Comparison of ENCODE assay signal across 29 mouse cellular contexts in the genomic region with DNA sequence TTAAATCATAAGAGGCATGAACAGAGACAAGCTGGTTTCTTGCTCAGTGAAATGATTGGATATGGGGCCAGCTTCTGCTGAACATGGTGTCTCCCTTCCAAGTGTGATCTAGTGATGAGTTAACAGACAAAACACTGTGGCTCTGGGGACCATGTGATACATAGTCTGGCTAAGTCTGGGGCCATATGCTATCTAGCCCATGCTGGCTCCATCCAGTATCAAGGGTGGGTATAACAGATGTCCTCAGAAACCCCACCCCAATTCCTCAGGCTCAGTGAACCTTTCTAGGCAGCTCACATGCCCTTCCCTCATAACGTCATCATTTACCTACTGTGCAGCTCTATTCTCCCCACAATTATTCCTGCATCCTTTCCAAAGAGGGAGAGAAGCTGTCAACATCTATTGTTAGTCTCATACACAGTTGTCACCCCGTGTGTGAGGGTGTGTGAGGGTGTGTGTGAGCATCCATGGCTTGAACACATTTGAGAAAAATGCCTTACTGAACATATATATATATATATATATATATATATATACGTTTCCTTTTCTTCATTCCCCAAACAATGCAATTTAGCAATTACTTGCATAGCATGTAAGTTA.
A peak's percentile ranks its signal among the peaks of the same experiment; 100 is the strongest.
DNase-seq lines count a peak whose midpoint lies in the region; ATAC-seq and TF ChIP-seq lines count a peak whose summit lies in the region.
"Had no signal": no experiment of that assay in that cellular context is flagged by ENCODE, and none has a peak within 500 bp of the region (broad histone marks: within the 10 kb centered on the region; RNA-seq: fewer than 3 reads in every experiment).

No protein-coding gene starts in this region.

- no peak overlapping the region for H3K27ac ChIP-seq in forebrain, embryonic 13.5 days
- no peak overlapping the region for H3K27ac ChIP-seq in forebrain, embryonic 12.5 days
- H3K27ac ChIP-seq: embryonic facial prominence, embryonic 12.5 days; embryonic facial prominence, embryonic 15.5 days; gastrocnemius, adult 2 months; heart, embryonic 15.5 days; hindbrain, embryonic 14.5 days; intestine, embryonic 15.5 days had no signal

- no peaks in the 10 kb centered on the region for H3K27me3 ChIP-seq in forebrain, embryonic 13.5 days
- no peaks in the 10 kb centered on the region for H3K27me3 ChIP-seq in forebrain, embryonic 12.5 days
- H3K27me3 ChIP-seq: embryonic facial prominence, embryonic 12.5 days; embryonic facial prominence, embryonic 15.5 days; heart, embryonic 12.5 days; heart, embryonic 15.5 days; intestine, embryonic 15.5 days; Patski had no signal

- H3K4me2 ChIP-seq in forebrain, embryonic 13.5 days, result no peak overlapping the region
- H3K4me2 ChIP-seq in forebrain, embryonic 12.5 days, result no peak overlapping the region
- H3K4me2 ChIP-seq: embryonic facial prominence, embryonic 12.5 days; embryonic facial prominence, embryonic 15.5 days; heart, embryonic 12.5 days; heart, embryonic 15.5 days; hindbrain, embryonic 14.5 days; intestine, embryonic 15.5 days had no signal

- H3K4me3 ChIP-seq in forebrain, embryonic 13.5 days, result no peak overlapping the region
- no peak overlapping the region for H3K4me3 ChIP-seq in forebrain, embryonic 12.5 days (replicated peaks)
- H3K4me3 ChIP-seq: embryonic facial prominence, embryonic 12.5 days; embryonic facial prominence, embryonic 15.5 days; erythroblast, embryonic 14.5 days; gastrocnemius, adult 2 months; heart, embryonic 12.5 days; heart, embryonic 15.5 days; intestine, embryonic 15.5 days had no signal

- H3K9me3 ChIP-seq in forebrain, embryonic 13.5 days (replicated peaks), result no peaks in the 10 kb centered on the region; the same call in 1 of the 2 replicates
- no peaks in the 10 kb centered on the region for H3K9me3 ChIP-seq in forebrain, embryonic 12.5 days
- H3K9me3 ChIP-seq: embryonic facial prominence, embryonic 12.5 days; embryonic facial prominence, embryonic 15.5 days; heart, embryonic 12.5 days; heart, embryonic 15.5 days; intestine, embryonic 15.5 days had no signal

- DNase-seq in heart, adult 11 months, result peak; percentile 73
- no peak for DNase-seq in heart, postnatal 10 days
- peak; percentile 81 for DNase-seq in brain, embryonic 14.5 days (ENCODE audit: low read depth)
- DNase-seq in thymus, postnatal 0 days (ENCODE audit: low spot score), result no peak
- DNase-seq: adrenal gland, postnatal 10 days; adrenal gland, postnatal 36 days; B cell, adult 2 months; cerebellum, adult 11-12 months; cerebellum, adult 8-10 months; cerebellum, postnatal 14 days; gastrocnemius, adult 2 months; gastrocnemius, postnatal 14 days; heart, adult 18-20 months; heart, postnatal 14 days; heart, postnatal 4 days; kidney, adult 11 months; kidney, adult 8-10 months had no signal

- TF ChIP-seq POLR2A in brain, embryonic 14.5 days (IDR thresholded peaks at IDR 0.05; ENCODE audit: borderline replicate concordance, extremely low read depth, insufficient read depth, insufficient read length, poor library complexity, severe bottlenecking), result no peak

- H3K36me3 ChIP-seq in forebrain, embryonic 13.5 days (ENCODE audit: poor library complexity, severe bottlenecking), result no peaks in the 10 kb centered on the region
- no peaks in the 10 kb centered on the region for H3K36me3 ChIP-seq in forebrain, embryonic 12.5 days (replicated peaks)
- H3K36me3 ChIP-seq: embryonic facial prominence, embryonic 12.5 days; embryonic facial prominence, embryonic 15.5 days; G1E; heart, embryonic 12.5 days; heart, embryonic 15.5 days; intestine, embryonic 15.5 days had no signal

- peaks cover 5% of the 10 kb centered on the region; the same call in 1 of the 2 replicates for H3K4me1 ChIP-seq in forebrain, embryonic 13.5 days
- no peaks in the 10 kb centered on the region; the same call in 1 of the 2 replicates for H3K4me1 ChIP-seq in forebrain, embryonic 12.5 days
- H3K4me1 ChIP-seq: embryonic facial prominence, embryonic 12.5 days; embryonic facial prominence, embryonic 15.5 days; heart, embryonic 15.5 days; intestine, embryonic 15.5 days had no signal

- no peak for TF ChIP-seq CTCF in brain, embryonic 14.5 days (IDR thresholded peaks at IDR 0.05; ENCODE audit: borderline replicate concordance, extremely low read depth, insufficient read depth, insufficient read length)

- 53% methylated on average over 3 of the region's 3 CpGs for WGBS in forebrain, embryonic 13.5 days
- 73% methylated on average over 3 of the region's 3 CpGs for WGBS in forebrain, embryonic 12.5 days

- ATAC-seq in forebrain, embryonic 13.5 days, result peak; percentile 82
- ATAC-seq in forebrain, embryonic 12.5 days (ENCODE audit: low FRiP score), result no peak
- no peak for ATAC-seq in megakaryocyte, adult 5-6 weeks (ENCODE audit: poor library complexity, severe bottlenecking)
- ATAC-seq: intestine, embryonic 15.5 days; Patski had no signal

- intact Hi-C loops in heart, postnatal 10 days (cut with DNase I), result loop anchor here (2.0 kb wide), 1 partner anchor 113 kb away; no protein-coding TSS in a partner anchor

- H3K9ac ChIP-seq in forebrain, embryonic 13.5 days, result no peak overlapping the region
- H3K9ac ChIP-seq in forebrain, embryonic 12.5 days, result no peak overlapping the region
- H3K9ac ChIP-seq: embryonic facial prominence, embryonic 12.5 days; embryonic facial prominence, embryonic 15.5 days; heart, embryonic 12.5 days; heart, embryonic 15.5 days; hindbrain, embryonic 14.5 days; intestine, embryonic 15.5 days had no signal

Comparison
In these comparisons a context has a peak if more than half of its experiments do, and no peak if none do; other contexts are left out.
1. DNase-seq: peak in heart, adult 11 months (single experiment) and brain, embryonic 14.5 days (single experiment); none in heart, postnatal 10 days (0 of 2) and thymus, postnatal 0 days (single experiment).